Mouse (Mus musculus) retina, postnatal 7 days (tissue): ENCODE data around the gene Nr1d1.

Experiments
- DNase-seq: peaks from one replicate; pipeline ENCODE4 v3.0.0-alpha.2; 2012; ENCODE audit warnings: low read depth, low spot score

The Nr1d1 gene

GRCm38 (mm10) chr11:98770096-98770975, 4.8 kb downstream of the Nr1d1 start:
- DNase-seq: no peak

GRCm38 (mm10) chr11:98769007-98769954, 5.9 kb downstream of the Nr1d1 start:
- no peak for DNase-seq

- DNase-seq: no peak
Observed at GRCm38 (mm10) chr11:98768127-98769006, 6.8 kb downstream of the Nr1d1 start.

- DNase-seq: no peak
Observed at GRCm38 (mm10) chr11:98767713-98768112, 7.4 kb downstream of the Nr1d1 start.

GRCm38 (mm10) chr11:98767276-98767675, 7.9 kb downstream of the Nr1d1 start:
- DNase-seq: no peak

GRCm38 (mm10) chr11:98766816-98767215, 8.3 kb downstream of the Nr1d1 start:
- no peak for DNase-seq

- DNase-seq: no peak
Observed at GRCm38 (mm10) chr11:98766346-98766745, 8.8 kb downstream of the Nr1d1 start.

GRCm38 (mm10) chr11:98765421-98766309, 9.5 kb downstream of the Nr1d1 start:
- DNase-seq: no peak

GRCm38 (mm10) chr11:98764746-98765145, 10.4 kb downstream of the Nr1d1 start:
- DNase-seq: no peak

- DNase-seq: no peak
Observed at GRCm38 (mm10) chr11:98764091-98764490, 11.0 kb downstream of the Nr1d1 start.

GRCm38 (mm10) chr11:98763502-98763861, 11.7 kb downstream of the Nr1d1 start:
- no peak for DNase-seq

GRCm38 (mm10) chr11:98762756-98763501, 12.2 kb downstream of the Nr1d1 start:
- DNase-seq: no peak

- no peak for DNase-seq
Observed at GRCm38 (mm10) chr11:98761939-98762338, 13.2 kb downstream of the Nr1d1 start.

GRCm38 (mm10) chr11:98756711-98757110, 18.4 kb downstream of the Nr1d1 start:
- DNase-seq: no peak

- no peak for DNase-seq
Observed at GRCm38 (mm10) chr11:98755726-98756380, 19.3 kb downstream of the Nr1d1 start.

- DNase-seq: peak; percentile 76
Observed at GRCm38 (mm10) chr11:98754621-98755181, 20.4 kb downstream of the Nr1d1 start.

GRCm38 (mm10) chr11:98754151-98754620, 20.9 kb downstream of the Nr1d1 start:
- DNase-seq: no peak

GRCm38 (mm10) chr11:98753264-98753663, 21.9 kb downstream of the Nr1d1 start:
- no peak for DNase-seq
